ENCODE assay signal across 8 mouse cellular contexts in the genomic region with DNA sequence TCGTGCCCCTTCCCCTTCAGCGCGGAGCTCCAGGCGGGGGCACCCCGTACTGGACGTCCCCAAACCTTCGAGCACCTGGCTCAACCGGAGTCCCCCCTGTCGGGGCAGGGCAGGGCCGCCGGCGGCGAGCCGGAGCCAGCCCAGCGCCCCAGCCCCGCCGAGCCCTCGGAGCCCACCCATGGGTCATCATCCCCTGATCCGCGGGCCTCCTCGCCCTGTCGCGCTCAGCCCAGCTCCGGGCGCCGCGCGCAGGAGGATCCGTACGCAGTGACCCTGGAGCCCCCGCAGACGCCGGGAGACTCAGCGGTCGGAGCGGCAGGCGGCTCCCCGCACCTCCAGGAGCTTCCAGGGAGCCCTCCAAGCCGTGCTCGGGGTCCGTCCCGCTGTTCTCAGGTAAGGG. TPM values are rescaled to one million over a fixed set of nuclear protein-coding genes. Genes with fewer than 3 reads are reported as not detected.
A peak's percentile ranks its signal among the peaks of the same experiment; 100 is the strongest.
DNase-seq lines count a peak whose midpoint lies in the region; ATAC-seq and TF ChIP-seq lines count a peak whose summit lies in the region.

Gene Rasd2 (plus strand): TSS at position 259 of the 400 bp plus-strand sequence.

- DNase-seq in cerebellum, adult 11 months = peak; percentile 39
- no peak for DNase-seq in cerebellum, postnatal 4 days (ENCODE audit: low spot score in 2 of 2)
- DNase-seq in lung, adult 2 months = no peak
- DNase-seq in lung, postnatal 36 days = no peak
- no peak for DNase-seq in forebrain, postnatal 0 days
- no peak for DNase-seq in left cerebral cortex, postnatal 36 days (ENCODE audit: low spot score in 2 of 2)
- no peak for DNase-seq in embryo, embryonic 10.5 days (ENCODE audit: low spot score)

- WGBS in lung, adult 2 months = 2% methylated on average over 42 of the region's 42 CpGs
- 1% methylated on average over 42 of the region's 42 CpGs for WGBS in forebrain, postnatal 0 days
- under 1% methylated on average over 41 of the region's 42 CpGs for WGBS in small intestine, adult 2 months

- H3K27me3 ChIP-seq in forebrain, postnatal 0 days (ENCODE audit: insufficient read depth, low read length) = peaks cover 19% of the 10 kb centered on the region
- peaks cover 12% of the 10 kb centered on the region for H3K27me3 ChIP-seq in small intestine, adult 2 months (ENCODE audit: control insufficient read depth, insufficient read depth, low read length)

- no peak for TF ChIP-seq CTCF in lung, adult 2 months (IDR thresholded peaks at IDR 0.05; ENCODE audit: insufficient read depth, low read length)
- TF ChIP-seq CTCF in forebrain, postnatal 0 days (IDR thresholded peaks at IDR 0.05; ENCODE audit: low read depth) = no peak
- TF ChIP-seq CTCF in small intestine, adult 2 months (IDR thresholded peaks at IDR 0.05; ENCODE audit: extremely low read depth, insufficient read length, insufficient replicate concordance, low read depth, low read length) = no peak

- H3K4me1 ChIP-seq in lung, adult 2 months (ENCODE audit: control insufficient read depth, insufficient read depth, low read length) = peaks cover 7% of the 10 kb centered on the region
- H3K4me1 ChIP-seq in forebrain, postnatal 0 days (ENCODE audit: insufficient read depth) = peaks cover 7% of the 10 kb centered on the region
- H3K4me1 ChIP-seq in small intestine, adult 2 months (ENCODE audit: control insufficient read depth, insufficient read depth, insufficient read length, low read length) = peaks cover 6% of the 10 kb centered on the region

- TF ChIP-seq POLR2A in lung, adult 2 months (IDR thresholded peaks at IDR 0.05; ENCODE audit: borderline replicate concordance, extremely low read depth, low read depth, low read length) = no peak
- TF ChIP-seq POLR2A in small intestine, adult 2 months (IDR thresholded peaks at IDR 0.05; ENCODE audit: low read depth, low read length) = no peak

- no peak within 1 kb of the TSS for H3K27ac ChIP-seq in forebrain, postnatal 0 days (ENCODE audit: low read depth, low read length)
- H3K27ac ChIP-seq in small intestine, adult 2 months (ENCODE audit: insufficient read depth, low read depth, low read length) = no peak within 1 kb of the TSS

- peak within 1 kb of the TSS; percentile 61 for H3K4me3 ChIP-seq in lung, adult 2 months (replicated peaks; ENCODE audit: extremely low read depth, low read depth, low read length)
- peak within 1 kb of the TSS; percentile 54 for H3K4me3 ChIP-seq in forebrain, postnatal 0 days (ENCODE audit: low read depth, low read length)
- H3K4me3 ChIP-seq in small intestine, adult 2 months (ENCODE audit: low read depth, low read length) = peak within 1 kb of the TSS; percentile 72

- H3K4me2 ChIP-seq in forebrain, postnatal 0 days (ENCODE audit: low read depth) = peak within 1 kb of the TSS; percentile 95

- peak within 1 kb of the TSS; percentile 45 for H3K9ac ChIP-seq in forebrain, postnatal 0 days

- peak; percentile 10 for ATAC-seq in forebrain, postnatal 0 days

- no peaks in the 10 kb centered on the region for H3K36me3 ChIP-seq in forebrain, postnatal 0 days (ENCODE audit: insufficient read depth)
- H3K36me3 ChIP-seq in small intestine, adult 2 months (ENCODE audit: control insufficient read depth, insufficient read depth, low read length) = no peaks in the 10 kb centered on the region

- no peaks in the 10 kb centered on the region for H3K9me3 ChIP-seq in forebrain, postnatal 0 days (ENCODE audit: low read length)

- intact Hi-C loops in left cerebral cortex, postnatal 36 days (cut with DNase I) = loop anchor here (2.0 kb wide), 1 partner anchor 79 kb away; no protein-coding TSS in a partner anchor

RNA-seq across cellular contexts. Expression of gene Rasd2, which starts in this region (rescaled TPM):
- polyA plus RNA-seq in lung, adult 2 months (2012; rRNA removed) = 3.6 and 5.9 TPM in 2 replicates
- total RNA-seq in forebrain, postnatal 0 days (2014; rRNA removed) = 4.7 and 11.6 TPM in 2 replicates
- 1.8 and 4.7 TPM in 2 replicates for polyA plus RNA-seq in forebrain, postnatal 0 days (2015; fragmentation: Nextera tagmentation; extraction: Ambion mirVana)
- 100 to 1,000 TPM; 100 to 106 TPM for total RNA-seq in left cerebral cortex, postnatal 36 days (2021)
- polyA plus RNA-seq in small intestine, adult 2 months (2012; rRNA removed) = 2.6 and 9.7 TPM in 2 replicates
